Mouse (Mus musculus) liver, embryonic 12.5 days (tissue): ENCODE results near the gene Larp6. TPM values are rescaled to one million over a fixed set of nuclear protein-coding genes. Genes with fewer than 3 reads are reported as not detected.

ENCODE experiments used
- ATAC-seq: fragments of 200-750 bp; cut with Nextera tagmentation; 2 replicates; pipeline ENCODE4 v1.8.0; 2017; ENCODE audit warnings: moderate number of reproducible peaks, mild to moderate bottlenecking, moderate library complexity
- H3K27ac ChIP-seq: fragments of 300-500 bp; sonication (generic); 2 replicates; pipeline ENCODE4 v1.5.1; 2016; ENCODE audit warnings: mild to moderate bottlenecking
- H3K27me3 ChIP-seq: fragments of 300-500 bp; sonication (generic); replicated peaks from 2 replicates; pipeline ENCODE4 v1.6.1; 2016; ENCODE audit warnings: mild to moderate bottlenecking, moderate library complexity
- H3K36me3 ChIP-seq: fragments of 300-500 bp; sonication (generic); 2 replicates; pipeline ENCODE4 v1.6.1; 2016; ENCODE audit warnings: mild to moderate bottlenecking, moderate library complexity
- H3K4me1 ChIP-seq: fragments of 300-500 bp; sonication (generic); 2 replicates; pipeline ENCODE4 v1.6.1; 2016
- H3K4me2 ChIP-seq: fragments of 300-500 bp; sonication (generic); 2 replicates; pipeline ENCODE4 v1.6.1; 2016; ENCODE audit warnings: mild to moderate bottlenecking, moderate library complexity
- H3K4me3 ChIP-seq: fragments of 300-500 bp; sonication (generic); 2 replicates; pipeline ENCODE4 v1.5.1; 2016; ENCODE audit warnings: mild to moderate bottlenecking, moderate library complexity
- H3K9ac ChIP-seq: fragments of 300-500 bp; sonication (generic); 2 replicates; pipeline ENCODE4 v1.6.1; 2016; ENCODE audit warnings: mild to moderate bottlenecking, moderate library complexity
- H3K9me3 ChIP-seq: fragments of 300-500 bp; sonication (generic); replicated peaks from 2 replicates; pipeline ENCODE4 v1.6.1; 2016; ENCODE audit warnings: mild to moderate bottlenecking, moderate library complexity
- WGBS: fragments of 180-500 bp; shearing (Covaris S2); methylation state at CpG from one replicate; pipeline ENCODE4 v1.1.7; 2016; ENCODE audit not compliant: insufficient replicate concordance; 5-methylcytosine and 5-hydroxymethylcytosine counted together
- polyA plus RNA-seq: library from polyadenylated mRNA; unstranded; fragments of >200 nt; fragmentation: Nextera tagmentation; extraction: Ambion mirVana; gene quantifications from 2 replicates; pipeline ENCODE4 v1.2.1, GENCODE M21; 2016

Larp6 gene
- polyA plus RNA-seq, 1 experiment from 2014 or later, result 0.05 TPM

DNA sequence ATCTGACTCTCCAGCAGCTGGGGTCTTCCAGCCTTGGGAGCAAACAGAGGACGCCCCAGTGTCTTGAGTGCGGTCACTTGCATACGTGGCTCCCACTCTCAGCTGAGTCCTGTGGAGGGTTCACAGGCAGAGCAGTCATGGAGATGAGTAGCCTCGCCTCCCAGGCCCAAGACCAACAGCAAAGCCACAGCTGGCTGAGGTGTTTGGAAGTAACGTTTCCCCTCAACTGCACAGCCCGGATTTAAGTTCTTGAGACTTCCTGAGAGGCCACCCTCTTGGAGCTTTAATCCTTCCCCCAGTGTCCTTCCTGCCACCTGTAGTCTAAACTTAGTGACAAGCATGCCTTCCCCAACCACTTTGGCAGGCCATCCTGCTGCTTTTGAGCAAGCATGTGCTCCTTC is 56.9 kb downstream of the Larp6 start:
- H3K4me1 ChIP-seq, result no peaks in the 10 kb centered on the region
- no peak overlapping the region for H3K9ac ChIP-seq
- no peaks in the 10 kb centered on the region for H3K27me3 ChIP-seq
- H3K9me3 ChIP-seq, result no peaks in the 10 kb centered on the region
- H3K4me2 ChIP-seq, result no peak overlapping the region
- H3K27ac ChIP-seq, result no peak overlapping the region
- ATAC-seq, result no peak
- WGBS, result 32% methylated on average over 6 of the region's 6 CpGs
- no peaks in the 10 kb centered on the region for H3K36me3 ChIP-seq
- H3K4me3 ChIP-seq, result no peak overlapping the region

DNA sequence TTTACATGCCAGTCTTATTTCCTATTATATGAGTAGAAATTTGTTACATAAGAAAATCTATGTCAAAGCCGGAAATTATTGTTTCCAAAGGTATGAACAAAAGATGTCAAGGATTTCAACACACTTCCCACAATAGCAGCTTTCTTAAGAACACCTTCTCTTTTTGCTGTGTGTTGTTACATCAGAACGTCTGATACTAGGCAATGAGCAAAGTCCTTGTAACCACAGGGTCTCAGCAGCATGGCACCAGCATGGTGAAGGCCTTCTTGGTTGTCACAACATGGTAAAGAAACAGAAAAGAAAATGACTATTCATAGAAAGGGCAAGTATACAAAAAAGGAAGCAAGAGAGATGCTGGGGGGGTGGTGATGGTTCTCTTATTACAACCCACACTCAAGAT is 60.9 kb downstream of the Larp6 start:
- Histone ChIP-seq H3K4me2 (no peak overlapping the region), H3K27me3 (no peaks in the 10 kb centered on the region), H3K4me1 (no peaks in the 10 kb centered on the region), H3K9ac (no peak overlapping the region), H3K27ac (no peak overlapping the region), H3K4me3 (no peak overlapping the region), H3K36me3 (no peaks in the 10 kb centered on the region), H3K9me3 (no peaks in the 10 kb centered on the region)
- no peak for ATAC-seq
- WGBS, result 60% methylated on average over 2 of the region's 2 CpGs

DNA sequence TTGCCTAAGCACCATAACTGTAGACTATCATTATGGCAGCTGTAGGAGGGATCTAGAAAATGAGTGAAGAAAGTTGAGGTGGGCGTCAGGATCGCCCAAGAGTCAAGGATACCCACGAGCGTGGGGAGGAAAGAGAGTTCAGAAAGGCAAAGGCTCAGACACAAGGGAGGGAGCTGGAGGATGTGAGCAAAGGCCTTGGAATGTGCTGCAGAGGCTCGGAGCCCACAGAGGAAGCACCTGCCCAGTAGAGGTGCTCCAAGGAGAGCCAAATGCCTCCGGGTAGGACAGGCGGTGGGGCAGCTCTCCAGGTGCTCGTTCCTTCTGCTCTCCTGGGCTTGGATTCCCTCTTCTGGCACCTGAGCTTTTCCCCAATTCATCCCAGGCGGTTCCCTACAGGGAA is 64.1 kb downstream of the Larp6 start:
- Histone ChIP-seq H3K9ac (no peak overlapping the region), H3K4me2 (no peak overlapping the region), H3K36me3 (no peaks in the 10 kb centered on the region), H3K27me3 (no peaks in the 10 kb centered on the region), H3K27ac (no peak overlapping the region), H3K9me3 (no peaks in the 10 kb centered on the region), H3K4me3 (no peak overlapping the region), H3K4me1 (no peaks in the 10 kb centered on the region)
- WGBS, result 70% methylated on average over 9 of the region's 9 CpGs
- ATAC-seq, result no peak

DNA sequence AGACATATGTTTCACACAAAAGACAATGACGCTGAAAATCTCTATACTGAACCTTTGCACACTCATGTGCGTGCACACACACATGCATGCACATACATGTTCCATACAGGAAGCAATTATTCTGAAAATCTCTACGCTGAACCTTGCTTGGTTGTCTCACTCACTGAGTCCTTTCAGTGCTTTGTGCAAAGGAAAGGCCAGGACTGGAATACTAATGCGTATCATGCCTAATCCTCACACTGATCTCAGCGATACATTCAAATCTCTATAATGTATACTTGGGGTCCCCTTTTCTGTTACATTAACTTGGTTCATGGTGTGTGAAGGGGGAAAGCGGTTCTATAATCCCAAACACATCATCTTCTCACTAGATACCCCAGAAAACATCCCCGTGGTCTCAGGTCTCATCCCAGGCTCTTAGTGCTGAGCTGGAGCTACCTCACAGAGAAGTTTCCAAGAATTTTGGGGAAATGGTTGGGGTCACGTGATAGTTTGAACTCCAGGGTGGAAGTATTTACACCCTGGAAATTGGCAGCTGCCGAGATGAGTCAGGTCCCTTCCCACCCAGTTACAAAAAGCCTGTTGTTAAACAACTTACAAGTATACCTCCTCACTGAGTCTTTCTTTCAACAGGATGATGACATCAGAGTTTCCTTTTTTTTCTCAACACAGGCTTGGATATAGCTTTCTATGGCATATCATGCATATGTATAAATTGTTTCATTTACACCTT is 69.4 kb downstream of the Larp6 start:
- no peak overlapping the region for H3K4me2 ChIP-seq
- no peak overlapping the region for H3K27ac ChIP-seq
- no peaks in the 10 kb centered on the region for H3K27me3 ChIP-seq
- 70% methylated on average over 9 of the region's 9 CpGs for WGBS
- ATAC-seq, result no peak
- H3K9ac ChIP-seq, result no peak overlapping the region
- no peaks in the 10 kb centered on the region for H3K4me1 ChIP-seq
- H3K4me3 ChIP-seq, result no peak overlapping the region
- no peaks in the 10 kb centered on the region for H3K9me3 ChIP-seq
- H3K36me3 ChIP-seq, result no peaks in the 10 kb centered on the region

DNA sequence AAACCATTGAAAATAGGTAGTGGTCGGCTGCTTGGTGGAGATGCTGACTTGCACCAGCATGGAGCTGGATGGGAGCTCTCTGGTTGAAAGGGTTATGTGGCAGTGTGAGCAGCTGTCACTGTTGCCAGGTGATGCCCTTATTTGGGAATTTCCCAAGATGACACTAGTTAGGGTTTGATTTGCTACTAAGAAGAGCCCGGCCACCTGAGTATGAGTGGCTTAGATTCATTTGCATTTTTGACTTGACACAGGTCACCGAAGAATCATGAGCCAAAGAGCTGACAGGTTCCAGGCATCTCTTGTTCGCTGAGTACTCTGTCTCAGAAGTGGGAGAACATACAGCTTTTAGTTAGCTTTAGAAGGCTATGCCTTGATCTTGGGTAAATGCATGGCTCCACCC is 72.3 kb downstream of the Larp6 start:
- ATAC-seq, result no peak
- Histone ChIP-seq H3K27ac (no peak overlapping the region), H3K9me3 (no peaks in the 10 kb centered on the region), H3K4me3 (no peak overlapping the region), H3K36me3 (no peaks in the 10 kb centered on the region), H3K4me1 (no peaks in the 10 kb centered on the region), H3K4me2 (no peak overlapping the region), H3K9ac (no peak overlapping the region), H3K27me3 (no peaks in the 10 kb centered on the region)
- 61% methylated on average over 4 of the region's 4 CpGs for WGBS

DNA sequence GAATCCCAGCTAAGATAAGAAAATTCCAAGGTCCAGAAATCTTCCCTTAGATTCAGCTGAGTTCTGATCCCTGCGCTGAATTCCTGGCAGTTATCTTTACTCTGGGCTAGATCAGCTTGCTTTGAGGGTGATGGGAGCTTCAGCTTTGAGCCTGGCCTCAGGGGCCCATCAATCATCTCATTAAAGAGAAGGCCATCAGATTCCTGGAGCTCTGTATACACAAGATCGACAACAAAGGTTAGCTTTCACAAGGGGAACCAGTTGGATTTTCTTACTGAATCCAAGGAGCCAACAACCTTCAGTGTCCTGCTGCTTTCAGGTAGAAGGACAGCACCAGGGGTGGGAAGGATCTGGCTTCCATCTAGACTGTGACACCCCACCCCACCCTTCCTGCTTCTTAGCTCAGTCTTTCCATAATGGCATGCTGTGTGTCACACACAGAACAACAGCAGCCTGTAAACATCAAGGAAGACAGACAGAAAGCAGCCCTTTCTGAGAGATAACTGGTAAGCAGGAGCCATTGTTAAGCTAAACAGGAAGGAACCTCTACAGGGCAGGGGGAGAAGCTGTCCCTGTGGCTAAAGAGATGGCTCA is 74.8 kb downstream of the Larp6 start:
- WGBS, result 16% methylated on average over 2 of the region's 2 CpGs
- H3K4me2 ChIP-seq, result no peak overlapping the region
- ATAC-seq, result no peak
- no peak overlapping the region for H3K4me3 ChIP-seq
- H3K27ac ChIP-seq, result no peak overlapping the region
- no peaks in the 10 kb centered on the region for H3K36me3 ChIP-seq
- no peaks in the 10 kb centered on the region for H3K4me1 ChIP-seq
- H3K9ac ChIP-seq, result no peak overlapping the region
- peaks cover 10% of the 10 kb centered on the region; the same call in 1 of the 2 replicates for H3K27me3 ChIP-seq
- H3K9me3 ChIP-seq, result no peaks in the 10 kb centered on the region

Other genes with a start within 250 kb of the Larp6 start
- 3.3 and 3.7 TPM in 2 replicates for gene Thsd4, start 190.9 kb upstream of the Larp6 start, polyA plus RNA-seq
- 1.7 and 2.0 TPM in 2 replicates for gene Lrrc49, start 24.8 kb upstream of the Larp6 start, polyA plus RNA-seq
- 6.6 and 7.3 TPM in 2 replicates for gene Uaca, start 81.6 kb downstream of the Larp6 start, polyA plus RNA-seq